Mouse (Mus musculus) heart, adult 2 months (tissue): ENCODE data around the gene Mcoln3. TPM values are rescaled to one million over a fixed set of nuclear protein-coding genes. Genes with fewer than 3 reads are reported as not detected.

Experiments used
- DNase-seq, 2 experiments: peaks; one replicate each; pipeline ENCODE4 v3.0.0; 2021
- H3K27ac ChIP-seq: fragments of 200-600 bp; 2 replicates; pipeline ENCODE4 v1.8.1; 2022
- H3K27me3 ChIP-seq: fragments of 200-500 bp; 2 replicates; pipeline ENCODE4 v1.6.1; 2012; ENCODE audit warnings: mild to moderate bottlenecking, low read length, inconsistent platforms, mixed read lengths; ENCODE audit not compliant: control insufficient read depth, insufficient read depth
- H3K36me3 ChIP-seq: fragments of 200-500 bp; 2 replicates; pipeline ENCODE4 v1.6.1; 2012; ENCODE audit warnings: low read length, inconsistent platforms; ENCODE audit not compliant: control insufficient read depth, insufficient read depth
- H3K4me1 ChIP-seq: fragments of 200-500 bp; 2 replicates; pipeline ENCODE4 v1.6.1; 2011; ENCODE audit warnings: low read length; ENCODE audit not compliant: control insufficient read depth, insufficient read depth
- H3K4me3 ChIP-seq: fragments of 200-600 bp; 2 replicates; pipeline ENCODE4 v1.8.1; 2022
- H3K79me2 ChIP-seq: fragments of 200-500 bp; replicated peaks from 2 replicates; pipeline ENCODE4 v1.6.1; 2012; ENCODE audit warnings: mild to moderate bottlenecking, inconsistent platforms, low read length, moderate library complexity, mixed read lengths; ENCODE audit not compliant: control insufficient read depth, insufficient read depth
- H3K9ac ChIP-seq: fragments of 200-500 bp; 2 replicates; pipeline ENCODE4 v1.6.1; 2012; ENCODE audit warnings: low read depth, mild to moderate bottlenecking, control low read depth, inconsistent platforms, low read length, mixed read lengths
- CTCF ChIP-seq: fragments of 200-600 bp; IDR thresholded peaks from 2 replicates; pipeline ENCODE4 v1.8.1; 2022; ENCODE audit warnings: antibody characterized with exemption, mild to moderate bottlenecking, moderate library complexity
- EP300 ChIP-seq: fragments of 200-500 bp; IDR thresholded peaks from 2 replicates; pipeline ENCODE4 v1.6.1; 2011; ENCODE audit warnings: low read depth, low read length, control low read depth; ENCODE audit not compliant: insufficient read depth
- POLR2A ChIP-seq: fragments of 200-500 bp; IDR thresholded peaks from 2 replicates; pipeline ENCODE4 v1.6.1; 2011; ENCODE audit warnings: mild to moderate bottlenecking, low read depth, low read length, control low read depth; ENCODE audit not compliant: insufficient read depth
- WGBS: fragments of 180-500 bp; shearing (Covaris S2); methylation state at CpG from one replicate; pipeline ENCODE4 v1.1.7; 2018; 5-methylcytosine and 5-hydroxymethylcytosine counted together
- intact Hi-C: fragments of 180-260 bp; cut with DNase I; formaldehyde crosslinking; loops from one replicate; pipeline ENCODE4 v1.15.1; 2025
- long read RNA-seq: library from polyadenylated mRNA; stranded (forward); transcript quantifications from one replicate; pipeline ENCODE4 v2.0.0, GENCODE M21; 2021
- polyA plus RNA-seq: library from polyadenylated mRNA; depleted of rRNA; stranded (reverse); fragments of >200 nt; gene quantifications from 2 replicates; pipeline ENCODE4 v1.2.3, GENCODE M21; 2012; rRNA removed
- total RNA-seq, 2 experiments: library from RNA; stranded (reverse); gene quantifications; 2 replicates each; pipeline ENCODE4 v1.2.3; 2021

Gene Mcoln3
- not detected for total RNA-seq
- polyA plus RNA-seq, result not detected in 2 replicates
- long read RNA-seq, result 0 reads

GRCm38 (mm10) chr3:146117258-146117996 is at the start of gene Mcoln3:
Gene Mcoln3, plus strand, starts transcription at chr3:146117450.
- 21% methylated on average over 35 of the region's 35 CpGs for WGBS
- no peaks in the 10 kb centered on the region for H3K4me1 ChIP-seq
- no peak for DNase-seq
- no peaks in the 10 kb centered on the region for H3K36me3 ChIP-seq
- no peaks in the 10 kb centered on the region for H3K27me3 ChIP-seq
- no peaks in the 10 kb centered on the region for H3K79me2 ChIP-seq
- H3K27ac ChIP-seq, result no peak within 1 kb of the TSS
- intact Hi-C loops, result no loop called here
- H3K4me3 ChIP-seq, result no peak within 1 kb of the TSS
- no peak within 1 kb of the TSS for H3K9ac ChIP-seq
- TF ChIP-seq EP300 (no peak), POLR2A (no peak)

GRCm38 (mm10) chr3:146069276-146069675 is 48.0 kb upstream of the Mcoln3 start:
- DNase-seq, result peak in 1 of 2 experiments; percentile 0
- Histone ChIP-seq H3K9ac (no peak overlapping the region), H3K27ac (no peak overlapping the region), H3K36me3 (no peaks in the 10 kb centered on the region), H3K4me3 (no peak overlapping the region), H3K27me3 (no peaks in the 10 kb centered on the region), H3K4me1 (no peaks in the 10 kb centered on the region; the same call in 1 of the 2 replicates), H3K79me2 (no peaks in the 10 kb centered on the region)
- intact Hi-C loops, result no loop called here
- TF ChIP-seq POLR2A (no peak), EP300 (no peak), CTCF (no peak)
- WGBS, result 68% methylated on average over 4 of the region's 4 CpGs

- 60% methylated on average over 7 of the region's 7 CpGs for WGBS
- H3K79me2 ChIP-seq, result no peaks in the 10 kb centered on the region
- H3K27ac ChIP-seq, result no peak overlapping the region
- intact Hi-C loops, result loop anchor here (1.0 kb wide), 1 partner anchor 122 kb away; no protein-coding TSS in a partner anchor
- TF ChIP-seq EP300 (no peak), CTCF (peak; percentile 73)
- H3K9ac ChIP-seq, result no peak overlapping the region
- no peaks in the 10 kb centered on the region for H3K27me3 ChIP-seq
- H3K4me1 ChIP-seq, result no peaks in the 10 kb centered on the region; the same call in 1 of the 2 replicates
- H3K4me3 ChIP-seq, result no peak overlapping the region
- no peak for DNase-seq
- no peaks in the 10 kb centered on the region for H3K36me3 ChIP-seq
Measured at GRCm38 (mm10) chr3:146072780-146073179, 44.5 kb upstream of the Mcoln3 start.

GRCm38 (mm10) chr3:146080241-146080640 is 37.0 kb upstream of the Mcoln3 start:
- 91% methylated on average over 12 of the region's 12 CpGs for WGBS
- Histone ChIP-seq H3K27me3 (no peaks in the 10 kb centered on the region), H3K9ac (no peak overlapping the region), H3K4me1 (no peaks in the 10 kb centered on the region), H3K36me3 (no peaks in the 10 kb centered on the region), H3K27ac (no peak overlapping the region), H3K79me2 (no peaks in the 10 kb centered on the region), H3K4me3 (no peak overlapping the region)
- intact Hi-C loops, result no loop called here
- no peak for DNase-seq
- TF ChIP-seq CTCF (no peak), POLR2A (no peak), EP300 (no peak)

GRCm38 (mm10) chr3:146090988-146091657 is 26.1 kb upstream of the Mcoln3 start:
- DNase-seq, result no peak
- Histone ChIP-seq H3K4me3 (no peak overlapping the region), H3K27ac (no peak overlapping the region), H3K36me3 (no peaks in the 10 kb centered on the region), H3K9ac (no peak overlapping the region), H3K4me1 (no peaks in the 10 kb centered on the region), H3K27me3 (no peaks in the 10 kb centered on the region), H3K79me2 (no peaks in the 10 kb centered on the region)
- TF ChIP-seq POLR2A (no peak), EP300 (no peak), CTCF (no peak)
- intact Hi-C loops, result no loop called here
- WGBS, result 86% methylated on average over 13 of the region's 13 CpGs

GRCm38 (mm10) chr3:146095066-146095465 is 22.2 kb upstream of the Mcoln3 start:
- H3K36me3 ChIP-seq, result no peaks in the 10 kb centered on the region
- TF ChIP-seq CTCF (no peak), EP300 (no peak), POLR2A (no peak)
- H3K4me3 ChIP-seq, result no peak overlapping the region
- DNase-seq, result no peak
- H3K79me2 ChIP-seq, result no peaks in the 10 kb centered on the region
- no peaks in the 10 kb centered on the region for H3K27me3 ChIP-seq
- no peak overlapping the region for H3K9ac ChIP-seq
- no peaks in the 10 kb centered on the region for H3K4me1 ChIP-seq
- intact Hi-C loops, result no loop called here
- H3K27ac ChIP-seq, result no peak overlapping the region
- WGBS, result 90% methylated on average over 10 of the region's 10 CpGs
